Mouse (Mus musculus) frontal cortex, adult 2 months (tissue): ENCODE data around the gene Hoxb4. TPM values are rescaled to one million over a fixed set of nuclear protein-coding genes. Genes with fewer than 3 reads are reported as not detected.

Experiments used
- DNase-seq, 2 experiments: peaks; one replicate each; pipeline ENCODE4 v3.0.0; 2022; ENCODE audit warnings: low spot score in 1 of 2; ENCODE audit errors: extremely low spot score in 1 of 2
- polyA plus RNA-seq: library from polyadenylated mRNA; depleted of rRNA; stranded (reverse); fragments of >200 nt; gene quantifications from 2 replicates; pipeline ENCODE4 v1.2.3, GENCODE M21; 2012; rRNA removed

Gene Hoxb4
- polyA plus RNA-seq, result 0.04 TPM in 1 of 2 replicates, not detected in the other

- DNase-seq, result no peak
These were observed at the start of gene Hoxb4 for GRCm38 (mm10) chr11:96317608-96318367. TSS of gene Hoxb4 (plus strand) at chr11:96318267.

GRCm38 (mm10) chr11:96269869-96270268 is 48.2 kb upstream of the Hoxb4 start:
- DNase-seq, result no peak

GRCm38 (mm10) chr11:96270996-96271540 is 47.0 kb upstream of the Hoxb4 start, which contains the start of gene Hoxb9:
TSS of gene Hoxb9 (plus strand) at chr11:96271457.
- no peak for DNase-seq

GRCm38 (mm10) chr11:96271541-96272011 is 46.5 kb upstream of the Hoxb4 start:
- DNase-seq, result no peak

GRCm38 (mm10) chr11:96272024-96272921 is 45.8 kb upstream of the Hoxb4 start:
- no peak for DNase-seq

- DNase-seq, result no peak
These were observed 43.6 kb upstream of the Hoxb4 start for GRCm38 (mm10) chr11:96274428-96274827.

GRCm38 (mm10) chr11:96275896-96276295 is 42.2 kb upstream of the Hoxb4 start:
- DNase-seq, result no peak

GRCm38 (mm10) chr11:96277151-96278044 is 40.7 kb upstream of the Hoxb4 start:
- DNase-seq, result no peak

- DNase-seq, result no peak
These were observed 39.7 kb upstream of the Hoxb4 start for GRCm38 (mm10) chr11:96278324-96278723.

GRCm38 (mm10) chr11:96278773-96279172 is 39.3 kb upstream of the Hoxb4 start:
- peak; percentile 59 to 94 for DNase-seq

GRCm38 (mm10) chr11:96279421-96280233 is 38.4 kb upstream of the Hoxb4 start:
- no peak for DNase-seq

GRCm38 (mm10) chr11:96280399-96281378 is 37.4 kb upstream of the Hoxb4 start:
- DNase-seq, result no peak

GRCm38 (mm10) chr11:96281396-96281795 is 36.7 kb upstream of the Hoxb4 start:
- DNase-seq, result no peak

GRCm38 (mm10) chr11:96281855-96282570 is 36.1 kb upstream of the Hoxb4 start, which contains the start of gene Hoxb8:
TSS of gene Hoxb8 (plus strand) at chr11:96281905.
- DNase-seq, result no peak

GRCm38 (mm10) chr11:96282795-96283430 is 35.2 kb upstream of the Hoxb4 start:
- no peak for DNase-seq

GRCm38 (mm10) chr11:96284041-96284749 is 33.9 kb upstream of the Hoxb4 start:
- no peak for DNase-seq
